ENCODE assay signal across 8 mouse cellular contexts in the genomic region with DNA sequence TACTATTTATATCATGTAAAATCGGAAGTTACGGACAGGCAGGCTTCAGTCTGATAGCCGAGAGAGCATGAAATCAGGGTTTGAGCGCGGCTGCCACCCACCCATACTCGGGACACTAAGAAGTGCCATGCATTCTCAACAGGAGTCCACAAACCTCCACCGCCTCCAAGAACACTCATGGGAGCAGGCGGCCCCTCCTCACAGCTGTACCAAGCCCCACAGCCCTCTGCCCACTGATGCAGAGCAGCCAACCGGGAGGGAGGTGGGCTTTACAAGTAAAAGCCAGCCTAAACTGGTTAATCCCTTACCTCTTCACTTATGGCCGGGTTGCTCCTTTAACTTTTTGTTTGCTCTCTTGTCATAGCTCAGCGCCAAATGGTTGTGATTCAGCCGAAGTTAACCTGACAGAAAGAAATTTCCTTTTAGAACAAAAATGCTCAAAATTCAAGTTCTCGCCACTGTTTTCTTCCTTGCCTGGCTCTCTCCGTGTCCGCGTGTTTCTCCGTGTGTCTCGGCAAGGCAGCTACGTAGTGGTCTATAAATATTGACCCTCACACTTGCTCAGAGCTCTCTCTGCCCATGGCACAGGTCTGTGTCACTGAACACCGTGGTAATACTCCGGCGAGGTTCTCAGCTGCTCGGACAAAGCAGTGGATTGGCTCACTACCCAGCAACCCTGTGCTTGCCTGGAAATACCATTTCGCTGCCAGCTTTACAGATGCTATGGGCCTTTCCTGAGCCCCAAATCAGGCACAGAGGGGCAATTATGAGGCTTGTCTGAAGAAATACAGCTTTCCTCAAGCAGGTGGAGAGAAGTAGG.
DNase-seq lines count a peak whose midpoint lies in the region; ATAC-seq and TF ChIP-seq lines count a peak whose summit lies in the region.

No protein-coding gene starts in this region.

- peak; percentile 19 for DNase-seq in lung, adult 2 months
- no peak for DNase-seq in lung, postnatal 14 days
- peak; percentile 24 for DNase-seq in kidney, postnatal 0 days (ENCODE audit: low spot score)
- no peak for DNase-seq in spleen, postnatal 36 days (ENCODE audit: low spot score in 2 of 2)
- DNase-seq in ovary, postnatal 14 days (ENCODE audit: low spot score), result no peak
- DNase-seq in yolk sac, embryonic 10.5 days (ENCODE audit: low spot score), result no peak

- H3K27ac ChIP-seq in forebrain, embryonic 16.5 days (ENCODE audit: low read length), result no peak overlapping the region
- peak overlapping the region; percentile 84 for H3K27ac ChIP-seq in kidney, postnatal 0 days
- H3K27ac ChIP-seq in olfactory bulb, adult 2 months (ENCODE audit: insufficient read depth, low read depth, low read length), result no peak overlapping the region

- H3K4me3 ChIP-seq in lung, adult 2 months (replicated peaks; ENCODE audit: extremely low read depth, low read depth, low read length), result no peak overlapping the region
- no peak overlapping the region for H3K4me3 ChIP-seq in forebrain, embryonic 16.5 days (replicated peaks; ENCODE audit: low read length)
- peak overlapping the region; percentile 23 for H3K4me3 ChIP-seq in kidney, postnatal 0 days (replicated peaks; ENCODE audit: low read depth, low read length)
- H3K4me3 ChIP-seq in olfactory bulb, adult 2 months (ENCODE audit: insufficient read depth, low read depth, low read length), result peak overlapping the region; percentile 30

- ATAC-seq in forebrain, embryonic 16.5 days, result peak; percentile 69
- ATAC-seq in kidney, postnatal 0 days (replicated peaks; ENCODE audit: low FRiP score, low read depth), result peak; percentile 88

- H3K4me1 ChIP-seq in lung, adult 2 months (ENCODE audit: control insufficient read depth, insufficient read depth, low read length), result no peaks in the 10 kb centered on the region
- 0 out of 2 replicates have a peak, but pooled peaks cover 3% of the 10 kb centered on the region for H3K4me1 ChIP-seq in forebrain, embryonic 16.5 days (replicated peaks; ENCODE audit: control insufficient read depth, insufficient read depth, low read length)
- no peaks in the 10 kb centered on the region for H3K4me1 ChIP-seq in kidney, postnatal 0 days (replicated peaks; ENCODE audit: insufficient read depth, low read length)
- peaks cover 3% of the 10 kb centered on the region; the same call in 1 of the 2 replicates for H3K4me1 ChIP-seq in olfactory bulb, adult 2 months (ENCODE audit: control insufficient read depth, insufficient read depth, low read length)

- H3K9me3 ChIP-seq in forebrain, embryonic 16.5 days (ENCODE audit: control insufficient read depth, low read length), result no peaks in the 10 kb centered on the region
- H3K9me3 ChIP-seq in kidney, postnatal 0 days (replicated peaks; ENCODE audit: low read length), result no peaks in the 10 kb centered on the region

- H3K9ac ChIP-seq in forebrain, embryonic 16.5 days (replicated peaks; ENCODE audit: low read depth, low read length), result no peak overlapping the region
- H3K9ac ChIP-seq in kidney, postnatal 0 days (ENCODE audit: low read depth, low read length), result peak overlapping the region; percentile 32; the same call in 1 of the 2 replicates

- TF ChIP-seq CTCF in lung, adult 2 months (IDR thresholded peaks at IDR 0.05; ENCODE audit: insufficient read depth, low read length), result no peak
- TF ChIP-seq CTCF in kidney, postnatal 0 days (IDR thresholded peaks at IDR 0.05; ENCODE audit: low read depth), result no peak
- TF ChIP-seq CTCF in olfactory bulb, adult 2 months (IDR thresholded peaks at IDR 0.05; ENCODE audit: insufficient read depth, low read depth, low read length), result no peak

- H3K27me3 ChIP-seq in forebrain, embryonic 16.5 days (replicated peaks; ENCODE audit: control insufficient read depth, insufficient read depth, low read length), result no peaks in the 10 kb centered on the region
- H3K27me3 ChIP-seq in kidney, postnatal 0 days (ENCODE audit: insufficient read depth, low read length), result no peaks in the 10 kb centered on the region

- WGBS in lung, adult 2 months, result 63% methylated on average over 24 of the region's 24 CpGs
- 66% methylated on average over 24 of the region's 24 CpGs for WGBS in forebrain, embryonic 16.5 days
- 57% methylated on average over 24 of the region's 24 CpGs for WGBS in kidney, postnatal 0 days
- WGBS in olfactory bulb, adult 2 months, result 39% methylated on average over 24 of the region's 24 CpGs

- H3K4me2 ChIP-seq in forebrain, embryonic 16.5 days (ENCODE audit: low read length), result peak overlapping the region; percentile 24; the same call in 1 of the 2 replicates
- H3K4me2 ChIP-seq in kidney, postnatal 0 days (ENCODE audit: low read length), result peak overlapping the region; percentile 47

- no peaks in the 10 kb centered on the region for H3K36me3 ChIP-seq in forebrain, embryonic 16.5 days (ENCODE audit: control insufficient read depth, insufficient read depth)
- H3K36me3 ChIP-seq in kidney, postnatal 0 days (ENCODE audit: insufficient read depth, low read length), result no peaks in the 10 kb centered on the region

- TF ChIP-seq POLR2A in lung, adult 2 months (IDR thresholded peaks at IDR 0.05; ENCODE audit: borderline replicate concordance, extremely low read depth, low read depth, low read length), result no peak
- TF ChIP-seq POLR2A in olfactory bulb, adult 2 months (IDR thresholded peaks at IDR 0.05; ENCODE audit: insufficient read depth, low read depth, low read length), result no peak

Comparison
In these comparisons a context has a peak if more than half of its experiments do, and no peak if none do; other contexts are left out.
1. DNase-seq: peak in lung, adult 2 months (single experiment) and kidney, postnatal 0 days (single experiment); none in lung, postnatal 14 days (single experiment), spleen, postnatal 36 days (0 of 2), ovary, postnatal 14 days (single experiment) and yolk sac, embryonic 10.5 days (single experiment).
2. H3K4me3 ChIP-seq: peak in kidney, postnatal 0 days (single experiment) and olfactory bulb, adult 2 months (single experiment); none in lung, adult 2 months (single experiment) and forebrain, embryonic 16.5 days (single experiment).